Mouse (Mus musculus) intestine, postnatal 0 days (tissue): Measurements from ENCODE around the gene Orai1. TPM values are rescaled to one million over a fixed set of nuclear protein-coding genes. Genes with fewer than 3 reads are reported as not detected.
A peak's percentile ranks its signal among the peaks of the same experiment; 100 is the strongest.

ENCODE experiments used
- ATAC-seq: fragments of 200-750 bp; cut with Nextera tagmentation; 2 replicates; pipeline ENCODE4 v1.8.0; 2017; ENCODE audit warnings: mild to moderate bottlenecking, moderate TSS enrichment, moderate library complexity
- H3K27ac ChIP-seq: fragments of 300-500 bp; sonication (generic); 2 replicates; pipeline ENCODE4 v1.5.1; 2014; ENCODE audit warnings: mild to moderate bottlenecking, low read depth, low read length, moderate library complexity
- H3K27me3 ChIP-seq: fragments of 300-500 bp; sonication (generic); replicated peaks from 2 replicates; pipeline ENCODE4 v1.6.1; 2014; ENCODE audit warnings: low read length, mixed read lengths; ENCODE audit not compliant: control insufficient read depth, insufficient read depth
- H3K36me3 ChIP-seq: fragments of 300-500 bp; sonication (generic); 2 replicates; pipeline ENCODE4 v1.6.1; 2014; ENCODE audit warnings: mild to moderate bottlenecking, moderate library complexity; ENCODE audit not compliant: control insufficient read depth, insufficient read depth
- H3K4me1 ChIP-seq: fragments of 300-500 bp; sonication (generic); replicated peaks from 2 replicates; pipeline ENCODE4 v1.6.1; 2014; ENCODE audit warnings: antibody characterized with exemption, low read length, mixed read lengths; ENCODE audit not compliant: control insufficient read depth, insufficient read depth
- H3K4me2 ChIP-seq: fragments of 300-500 bp; sonication (generic); replicated peaks from 2 replicates; pipeline ENCODE4 v1.6.1; 2014; ENCODE audit warnings: low read depth, mild to moderate bottlenecking, moderate library complexity
- H3K4me3 ChIP-seq: fragments of 300-500 bp; sonication (generic); 2 replicates; pipeline ENCODE4 v1.5.1; 2014; ENCODE audit warnings: low read depth, low read length
- H3K9ac ChIP-seq: fragments of 300-500 bp; sonication (generic); 2 replicates; pipeline ENCODE4 v1.6.1; 2014; ENCODE audit warnings: mild to moderate bottlenecking, low read depth, low read length
- H3K9me3 ChIP-seq: fragments of 300-500 bp; sonication (generic); 2 replicates; pipeline ENCODE4 v1.6.1; 2016; ENCODE audit warnings: mixed run types; ENCODE audit not compliant: control insufficient read depth
- CTCF ChIP-seq: sonication (generic); IDR thresholded peaks from 2 replicates; pipeline ENCODE4 v1.5.1; 2016; ENCODE audit warnings: low read depth, mild to moderate bottlenecking, control low read depth, antibody characterized with exemption, moderate library complexity
- WGBS: fragments of 180-500 bp; shearing (Covaris S2); extraction: QIAGEN DNeasy Blood & Tissue Kit; methylation state at CpG from one replicate; pipeline ENCODE4 v1.1.7; 2014; 5-methylcytosine and 5-hydroxymethylcytosine counted together
- polyA plus RNA-seq: library from polyadenylated mRNA; unstranded; fragments of >200 nt; fragmentation: Nextera tagmentation; extraction: Ambion mirVana; gene quantifications from 2 replicates; pipeline ENCODE4 v1.2.1, GENCODE M21; 2015

Gene Orai1
- polyA plus RNA-seq, 1 experiment from 2014 or later: 36.8 TPM

DNA sequence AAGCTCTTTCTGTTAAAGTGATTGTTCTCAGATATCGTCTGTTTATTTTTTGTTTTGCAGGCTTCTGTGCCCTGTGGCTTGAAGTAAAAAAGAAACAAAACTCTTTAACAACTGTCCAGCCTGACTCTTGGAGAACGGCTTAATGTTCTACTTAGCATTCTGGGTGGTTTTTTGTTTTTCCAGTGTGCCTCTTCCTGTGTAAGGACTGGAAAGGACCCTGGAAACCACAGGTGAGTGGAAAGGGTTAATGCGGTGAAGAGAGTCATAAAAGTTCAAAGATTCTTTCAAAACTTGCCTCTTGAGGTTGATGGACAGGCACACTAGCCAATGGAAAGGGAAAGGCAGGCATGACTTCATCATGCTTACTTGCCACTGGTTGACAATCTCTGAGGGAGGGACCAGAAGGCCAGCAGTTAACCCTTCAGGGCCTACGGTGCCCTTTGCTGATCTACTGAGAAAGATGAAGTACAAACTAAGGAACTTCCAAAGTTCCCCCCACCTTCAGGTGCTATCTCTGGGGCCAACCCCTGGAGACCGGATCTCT lies 20.5 kb upstream of the Orai1 start:
- Histone ChIP-seq H3K36me3 (no peaks in the 10 kb centered on the region), H3K27ac (no peak overlapping the region), H3K9ac (no peak overlapping the region), H3K27me3 (no peaks in the 10 kb centered on the region), H3K4me2 (peak overlapping the region; percentile 49), H3K4me1 (peaks cover 5% of the 10 kb centered on the region; the same call in 1 of the 2 replicates), H3K4me3 (no peak overlapping the region), H3K9me3 (no peaks in the 10 kb centered on the region)
- TF ChIP-seq CTCF: no peak
- 9% methylated on average over 5 of the region's 5 CpGs for WGBS
- ATAC-seq: peak; percentile 87

DNA sequence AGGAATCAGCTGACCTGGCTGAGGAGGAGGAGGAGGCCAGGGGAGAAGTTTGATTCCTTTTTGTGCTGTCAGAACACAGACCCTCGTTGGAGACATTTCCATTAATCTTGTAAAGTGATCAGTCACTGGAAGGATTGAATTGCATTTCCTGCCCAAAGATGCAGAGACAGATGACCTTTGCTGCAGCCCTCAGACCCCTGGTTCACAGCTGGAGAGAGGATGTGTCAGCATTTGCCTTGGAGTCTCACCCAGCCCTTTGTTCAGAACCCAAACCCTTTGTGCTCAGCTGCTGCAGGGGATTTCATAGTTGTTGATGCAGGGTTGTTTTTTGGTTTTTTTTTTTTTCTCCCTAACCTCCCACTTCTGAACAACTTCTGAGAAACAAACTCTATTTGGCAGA lies 20.0 kb upstream of the Orai1 start:
- no peak for TF ChIP-seq CTCF
- WGBS: 13% methylated on average over 1 of the region's 1 CpGs
- Histone ChIP-seq H3K9ac (no peak overlapping the region), H3K36me3 (no peaks in the 10 kb centered on the region), H3K27ac (no peak overlapping the region), H3K4me3 (no peak overlapping the region), H3K4me1 (peaks cover 5% of the 10 kb centered on the region; the same call in 1 of the 2 replicates), H3K27me3 (no peaks in the 10 kb centered on the region), H3K9me3 (no peaks in the 10 kb centered on the region), H3K4me2 (0 out of 2 replicates have a peak overlapping the region, but pooled peaks have one; percentile 49)
- ATAC-seq: no peak

DNA sequence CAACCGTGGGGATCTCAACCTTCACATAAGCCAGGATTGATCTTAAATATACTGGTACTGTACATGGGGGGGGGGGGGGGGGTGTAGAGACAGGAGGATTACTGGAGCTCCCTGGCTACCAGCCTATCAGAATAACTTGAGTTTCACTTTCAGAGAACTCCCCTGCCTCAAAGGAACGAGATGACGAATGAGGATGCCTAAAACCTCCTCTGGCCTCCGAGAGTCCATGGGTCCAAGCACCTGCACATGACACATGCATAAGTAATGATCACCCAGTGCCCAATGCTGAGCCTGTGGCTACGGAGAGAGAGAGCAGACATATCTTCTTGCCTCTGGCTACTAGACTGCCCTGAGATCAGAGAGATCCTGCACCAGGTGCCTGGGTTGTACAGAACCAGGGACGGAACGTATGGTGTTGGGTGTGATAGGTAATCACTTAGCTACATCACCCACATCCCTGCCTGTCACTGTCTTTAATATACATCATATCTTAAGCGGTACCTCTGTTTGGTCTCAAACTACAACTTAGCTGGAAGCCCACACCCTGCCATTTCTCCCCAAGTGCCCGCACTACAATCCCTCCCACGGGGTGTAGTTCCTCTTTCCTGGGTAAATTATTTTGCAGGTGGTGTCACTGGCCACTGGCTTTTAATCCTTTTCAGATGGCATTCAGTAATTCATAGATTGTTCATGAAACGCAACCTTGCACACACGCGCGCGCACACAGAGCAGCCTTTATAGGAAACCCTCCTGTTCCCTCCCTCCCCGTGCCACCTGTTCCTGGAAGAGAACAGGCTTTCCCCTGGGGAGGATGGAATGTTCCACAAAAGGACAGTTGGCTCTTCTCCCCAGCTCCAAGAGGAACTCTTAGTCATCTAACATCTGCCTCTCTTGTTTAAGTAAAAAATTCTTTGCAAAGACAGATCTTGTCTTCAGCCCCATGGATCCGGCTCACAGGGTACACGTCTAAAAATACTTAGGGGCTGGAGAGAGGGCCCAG lies 17.4 kb upstream of the Orai1 start:
- no peaks in the 10 kb centered on the region for H3K27me3 ChIP-seq
- no peaks in the 10 kb centered on the region for H3K36me3 ChIP-seq
- H3K9me3 ChIP-seq: no peaks in the 10 kb centered on the region
- no peak for ATAC-seq
- no peak overlapping the region for H3K4me2 ChIP-seq
- H3K4me3 ChIP-seq: no peak overlapping the region
- H3K9ac ChIP-seq: no peak overlapping the region
- H3K27ac ChIP-seq: no peak overlapping the region
- H3K4me1 ChIP-seq: no peaks in the 10 kb centered on the region
- WGBS: 80% methylated on average over 18 of the region's 18 CpGs
- no peak for TF ChIP-seq CTCF

DNA sequence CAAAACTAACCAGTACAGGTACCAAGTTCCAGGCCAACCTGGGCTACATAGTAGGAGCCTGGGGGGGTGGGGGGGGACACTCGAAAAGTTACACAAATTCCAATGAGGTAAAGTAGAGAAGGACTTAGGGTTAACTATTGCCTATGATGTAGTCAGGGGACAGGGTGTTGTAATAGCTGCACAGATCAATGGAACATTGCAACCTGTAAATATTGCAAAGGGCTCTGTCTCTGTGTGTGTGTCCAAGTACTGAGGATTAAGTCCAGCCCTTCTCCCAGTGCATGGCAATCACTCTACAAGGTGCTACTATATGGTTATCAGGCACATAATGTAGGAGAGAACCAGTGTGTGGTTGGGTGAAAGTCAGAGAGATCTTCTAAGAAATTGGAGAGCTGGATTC lies 14.0 kb upstream of the Orai1 start:
- TF ChIP-seq CTCF: no peak
- Histone ChIP-seq H3K27me3 (no peaks in the 10 kb centered on the region), H3K4me2 (no peak overlapping the region), H3K9me3 (no peaks in the 10 kb centered on the region), H3K9ac (no peak overlapping the region), H3K27ac (no peak overlapping the region), H3K4me1 (no peaks in the 10 kb centered on the region), H3K4me3 (no peak overlapping the region), H3K36me3 (no peaks in the 10 kb centered on the region)
- no peak for ATAC-seq
- 70% methylated on average over 1 of the region's 1 CpGs for WGBS

DNA sequence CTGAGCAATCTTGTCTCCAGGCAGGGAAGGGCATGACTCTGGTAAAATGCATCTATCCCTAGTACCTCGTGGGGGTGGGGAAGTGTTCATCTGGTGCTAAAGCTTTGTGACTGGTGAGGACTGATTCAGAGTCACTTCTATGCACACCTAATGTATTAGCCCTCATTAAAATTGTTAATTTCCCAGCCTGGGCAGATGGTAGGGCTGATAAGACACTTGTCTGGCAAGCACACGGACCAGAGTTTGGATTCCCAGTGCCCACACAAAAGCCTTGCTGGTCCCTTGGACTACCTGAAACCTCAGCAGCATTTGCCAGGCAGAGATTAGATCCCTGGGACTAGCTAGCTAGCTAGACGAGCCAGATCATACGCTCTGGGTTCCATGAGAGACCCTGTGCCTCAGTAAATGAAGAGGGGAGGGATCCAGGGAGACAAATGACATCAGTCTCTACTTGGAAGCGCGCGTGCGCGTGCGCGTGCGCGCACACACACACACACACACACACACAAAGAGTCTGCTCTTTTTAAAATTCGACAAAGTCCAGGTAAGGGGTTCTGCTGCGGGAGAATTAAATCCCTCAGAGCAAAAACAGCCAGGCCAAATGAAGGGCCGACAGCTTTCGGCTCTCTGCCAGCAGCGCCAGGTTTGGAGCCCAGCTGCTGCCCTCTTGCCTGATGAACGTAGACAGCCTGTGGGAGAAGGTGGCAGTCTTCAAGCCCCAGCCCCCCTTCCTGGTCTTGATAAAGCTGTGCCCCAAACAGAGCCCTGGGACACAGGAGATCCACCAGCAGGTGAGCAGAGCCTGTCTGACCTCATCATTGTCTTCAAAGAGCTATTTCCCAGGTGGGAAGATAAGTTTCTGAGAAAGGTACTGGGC lies 8.9 kb upstream of the Orai1 start:
- Histone ChIP-seq H3K4me3 (no peak overlapping the region), H3K4me1 (no peaks in the 10 kb centered on the region), H3K36me3 (no peaks in the 10 kb centered on the region), H3K27ac (no peak overlapping the region), H3K9me3 (no peaks in the 10 kb centered on the region), H3K27me3 (no peaks in the 10 kb centered on the region), H3K9ac (no peak overlapping the region), H3K4me2 (peak overlapping the region; percentile 1; the same call in 1 of the 2 replicates)
- WGBS: 60% methylated on average over 19 of the region's 19 CpGs
- ATAC-seq: no peak
- TF ChIP-seq CTCF: no peak
